Mouse (Mus musculus) spleen, adult 18-20 months (tissue): Measurements from ENCODE around the gene Ttc24.
A peak's percentile ranks its signal among the peaks of the same experiment; 100 is the strongest.

Experiments used
- DNase-seq, 2 experiments: peaks; one replicate each; pipeline ENCODE4 v3.0.0; 2022; ENCODE audit warnings: mixed read lengths in 2 of 2

Gene Ttc24

DNA sequence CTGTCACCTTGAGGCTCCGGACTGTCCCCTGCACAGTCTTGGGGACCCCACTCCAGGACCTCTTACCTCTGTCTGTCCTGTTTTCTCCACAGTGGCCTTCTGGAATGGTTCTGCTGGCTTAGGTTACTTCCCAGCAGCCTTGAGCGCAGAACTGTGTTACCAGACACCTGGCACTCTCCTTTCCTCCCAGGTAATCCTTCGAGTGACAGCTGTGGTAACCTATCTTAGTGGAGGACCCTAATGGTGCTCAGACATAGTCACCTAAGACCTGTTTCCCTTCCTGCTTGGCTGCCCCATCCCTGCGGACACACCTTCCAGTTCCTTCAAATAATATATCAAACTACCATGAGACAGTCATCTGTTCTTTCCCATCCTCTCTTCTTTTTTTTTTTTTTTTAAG is at the start of gene Ttc24:
Ttc24 (minus strand) TSS at position 101 of the 400 bp plus-strand sequence.
- DNase-seq = no peak

DNA sequence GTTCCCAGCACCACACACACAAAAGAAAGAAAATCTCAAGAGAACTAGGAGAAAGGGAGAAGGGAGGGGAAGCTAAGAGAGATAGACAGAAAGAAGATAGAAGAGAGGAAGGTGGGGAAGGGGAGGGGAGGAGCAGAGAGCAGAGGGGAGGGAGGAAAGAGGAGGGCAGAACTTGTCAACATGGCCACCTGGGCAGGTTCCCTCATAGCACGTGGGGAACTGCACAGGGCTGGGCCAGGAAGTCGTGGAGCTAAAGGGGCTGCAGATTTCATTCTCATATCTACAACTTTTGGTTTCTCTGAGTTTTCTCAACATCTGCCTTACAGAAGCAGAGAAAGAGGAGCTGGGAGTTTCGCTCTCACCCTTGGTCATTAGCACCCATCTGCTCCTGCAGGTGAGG is 49.5 kb upstream of the Ttc24 start:
- no peak for DNase-seq

DNA sequence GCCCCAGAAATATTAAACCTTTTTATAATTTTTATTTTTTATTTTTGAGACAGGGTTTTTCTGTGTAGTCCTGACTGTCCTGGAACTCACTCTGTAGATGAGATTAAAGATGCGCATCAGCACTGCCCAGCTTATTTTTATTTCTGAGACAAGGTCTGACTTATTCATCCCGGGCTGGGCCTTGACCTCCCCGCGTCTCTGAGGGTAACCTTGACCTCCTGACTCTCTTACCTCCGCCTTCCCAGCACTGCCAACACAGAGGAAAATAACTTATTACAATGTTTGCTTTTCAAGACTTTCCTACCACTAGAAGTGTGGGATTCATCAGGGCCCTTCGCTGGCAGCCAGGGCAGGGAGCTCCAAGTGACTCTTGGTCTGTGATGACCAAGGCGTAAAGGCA is 48.1 kb upstream of the Ttc24 start:
- DNase-seq = no peak

DNA sequence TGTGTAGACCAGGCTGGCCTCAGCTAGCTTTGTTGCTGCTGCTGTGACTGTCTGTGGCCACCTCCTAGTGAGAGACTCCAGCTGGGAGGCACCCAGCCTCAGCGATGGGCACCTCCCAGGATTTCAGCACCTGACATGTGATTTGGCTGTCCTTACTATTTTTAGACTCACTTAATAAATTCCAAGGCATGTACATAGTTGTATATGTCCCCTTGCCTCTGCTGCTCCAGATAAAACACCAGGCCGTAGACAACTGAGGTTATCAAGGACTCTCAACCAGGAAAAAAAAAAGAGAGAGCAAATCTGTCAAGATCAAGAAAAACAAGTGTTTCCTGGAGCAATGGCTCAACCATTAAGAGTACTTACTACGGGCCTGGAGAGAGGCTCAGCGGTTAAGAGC is 47.1 kb upstream of the Ttc24 start:
- no peak for DNase-seq

DNA sequence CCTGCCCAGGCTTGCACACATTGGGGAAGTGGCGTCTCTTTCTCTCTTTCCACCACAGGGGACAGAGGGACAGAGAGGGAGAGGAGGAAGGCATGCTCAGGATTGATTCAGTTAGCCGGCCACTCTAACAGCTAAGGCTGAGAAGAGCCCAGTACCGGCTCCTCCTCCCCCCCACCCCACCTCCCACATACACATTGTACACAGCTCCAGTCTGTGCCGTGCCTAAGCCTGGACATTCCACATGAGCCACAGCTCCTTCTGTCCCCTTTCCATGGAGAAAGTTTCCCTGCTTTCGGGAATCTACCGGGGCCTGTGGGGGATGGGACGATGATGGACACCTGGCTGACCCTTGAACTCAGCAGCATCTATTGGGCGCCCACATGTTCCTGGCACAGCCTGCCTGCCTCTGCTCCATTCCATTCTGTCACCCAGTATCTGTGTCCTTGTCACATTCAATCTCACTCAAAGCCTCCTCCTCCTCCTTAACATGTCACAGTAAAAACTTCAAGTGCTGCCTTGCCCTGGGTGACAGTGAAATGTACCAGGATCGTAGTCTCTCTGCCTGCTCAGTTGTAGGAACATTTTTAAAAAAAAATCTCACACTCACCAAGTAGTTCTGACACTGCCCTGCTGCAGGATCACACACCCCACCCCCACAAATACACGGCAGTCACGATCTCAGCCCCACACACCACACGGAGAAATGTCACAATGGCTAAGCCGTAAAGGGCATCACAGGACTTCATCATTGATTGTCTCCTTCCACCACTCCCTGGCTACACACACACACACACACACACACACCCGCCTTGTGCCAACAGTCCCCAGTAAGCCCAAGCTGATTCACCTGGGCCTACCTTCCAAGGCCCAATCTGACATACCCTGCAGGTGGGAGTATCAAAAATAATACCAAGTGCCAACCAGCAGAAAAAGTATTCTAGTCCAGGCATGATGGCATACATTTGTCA is 43.3 kb upstream of the Ttc24 start:
- DNase-seq = no peak

DNA sequence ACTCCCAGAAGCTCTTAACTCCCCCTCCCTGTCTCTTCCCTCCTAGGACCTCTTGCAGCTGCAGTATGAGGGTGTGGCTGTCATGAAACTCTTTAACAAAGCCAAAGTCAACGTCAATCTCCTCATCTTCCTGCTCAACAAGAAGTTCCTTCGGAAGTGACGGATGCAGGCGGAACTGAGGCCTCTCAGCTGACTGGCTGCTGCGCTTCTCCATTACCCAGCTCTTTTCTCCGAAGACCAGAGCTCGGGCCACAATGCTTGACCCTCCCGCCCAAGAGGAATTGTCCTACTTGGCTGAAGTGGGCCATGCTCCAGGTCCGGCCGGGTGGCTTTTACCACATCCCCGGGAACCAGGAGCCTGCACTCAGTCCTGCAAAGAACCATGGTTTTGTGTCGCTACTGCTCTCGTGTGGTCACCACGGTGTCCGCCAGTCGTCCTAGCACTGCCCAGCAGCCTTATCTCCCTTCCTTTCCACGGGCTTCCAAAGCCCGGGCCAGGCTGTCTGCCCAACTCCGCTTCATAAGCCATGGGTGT is 42.1 kb upstream of the Ttc24 start:
- DNase-seq = no peak

DNA sequence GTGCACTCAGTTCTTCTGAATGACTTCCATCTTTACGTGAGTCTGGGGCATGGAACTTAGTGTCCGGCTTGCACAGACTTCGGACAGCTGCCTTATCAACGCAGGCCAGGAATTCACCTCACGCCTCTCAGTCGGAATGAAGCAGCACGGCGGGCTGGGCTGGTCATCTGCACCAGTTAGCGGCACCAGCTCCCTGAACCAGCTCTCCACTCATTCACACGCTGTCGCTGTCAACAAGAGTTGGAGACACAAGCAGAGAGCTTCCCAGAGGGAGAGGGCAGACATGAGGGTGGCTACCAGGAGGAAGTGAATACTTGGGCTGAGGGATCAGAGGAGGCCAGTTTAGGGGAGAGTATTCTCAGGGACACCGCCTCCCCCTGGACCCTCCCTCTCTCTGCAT is 36.3 kb upstream of the Ttc24 start:
- DNase-seq = no peak

DNA sequence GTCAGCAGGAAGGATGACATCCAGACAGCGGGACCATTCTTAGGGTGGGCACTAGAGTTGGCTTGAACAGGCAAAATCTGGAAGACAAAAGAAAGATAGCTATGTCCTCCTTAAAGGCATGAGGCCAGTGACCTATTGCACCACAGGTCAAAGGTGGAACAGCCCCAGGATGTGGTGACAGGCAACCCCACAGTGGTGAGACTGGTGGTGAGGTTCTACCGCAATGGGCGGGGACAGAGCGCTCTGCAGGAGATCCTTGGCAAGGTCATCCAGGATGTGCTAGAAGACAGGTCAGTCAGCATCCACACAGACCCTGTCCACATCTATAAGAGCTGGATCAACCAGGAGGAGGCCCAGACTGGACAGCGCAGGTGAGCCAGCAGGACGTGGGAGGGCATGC is 31.0 kb upstream of the Ttc24 start:
- DNase-seq = no peak

DNA sequence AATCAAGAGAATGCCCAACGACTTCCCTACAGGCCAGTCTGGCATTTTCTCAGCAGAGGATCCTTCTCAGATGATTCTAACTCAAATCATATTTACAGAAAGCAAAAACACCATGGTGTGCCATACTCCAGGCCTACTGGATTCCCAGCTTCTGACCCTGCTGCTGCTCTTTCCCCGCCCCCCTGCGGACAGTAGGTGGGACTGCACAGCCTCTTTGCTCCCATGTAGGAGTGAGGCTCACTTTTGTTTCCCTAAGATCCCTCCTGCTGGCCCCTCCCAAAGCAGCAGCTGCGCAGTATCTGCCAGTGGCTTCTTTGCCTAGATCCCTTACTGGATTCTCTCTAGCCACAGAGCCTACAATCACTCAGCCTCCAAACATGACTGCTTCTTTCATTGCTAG is 28.0 kb upstream of the Ttc24 start:
- DNase-seq = no peak

DNA sequence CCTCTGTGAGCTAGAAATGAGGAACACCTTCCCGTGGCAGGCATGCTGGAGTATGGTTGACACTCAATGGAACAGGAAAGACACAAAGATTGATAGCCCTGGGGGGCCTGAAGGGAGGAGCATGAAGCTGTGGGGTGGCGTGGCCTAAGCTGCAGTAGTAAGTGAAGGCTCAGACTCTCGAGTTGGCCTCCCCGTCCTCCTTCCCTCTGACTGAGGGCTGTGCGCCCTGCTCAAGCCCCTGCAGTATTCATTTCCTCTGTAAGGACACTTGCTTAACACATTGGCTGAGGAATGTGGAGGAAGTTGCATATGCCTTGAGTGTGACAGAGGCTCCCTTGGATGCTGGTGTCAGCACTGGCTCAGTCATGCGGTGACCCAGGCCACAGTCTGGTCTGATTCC is 24.5 kb upstream of the Ttc24 start:
- no peak for DNase-seq

DNA sequence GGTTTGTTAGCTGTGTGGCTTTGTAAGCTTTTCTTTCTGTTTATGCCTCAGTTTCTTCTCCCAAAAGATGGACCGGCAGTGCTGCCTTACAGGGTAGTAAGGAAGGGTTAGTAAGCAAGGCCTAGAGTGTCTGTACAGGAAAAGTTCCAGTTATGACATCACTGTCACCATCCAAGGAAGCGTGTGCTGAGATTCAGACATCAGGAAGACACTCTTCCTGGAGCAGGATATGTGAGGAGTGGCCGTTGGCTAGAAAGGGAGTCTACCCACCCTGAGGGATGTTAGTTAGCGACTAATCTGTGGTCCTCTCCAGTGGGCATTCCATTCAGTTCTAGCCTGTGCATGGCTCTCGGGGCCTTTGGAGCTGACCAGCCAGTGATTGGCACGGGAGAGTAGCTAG is 24.1 kb upstream of the Ttc24 start:
- DNase-seq = no peak

DNA sequence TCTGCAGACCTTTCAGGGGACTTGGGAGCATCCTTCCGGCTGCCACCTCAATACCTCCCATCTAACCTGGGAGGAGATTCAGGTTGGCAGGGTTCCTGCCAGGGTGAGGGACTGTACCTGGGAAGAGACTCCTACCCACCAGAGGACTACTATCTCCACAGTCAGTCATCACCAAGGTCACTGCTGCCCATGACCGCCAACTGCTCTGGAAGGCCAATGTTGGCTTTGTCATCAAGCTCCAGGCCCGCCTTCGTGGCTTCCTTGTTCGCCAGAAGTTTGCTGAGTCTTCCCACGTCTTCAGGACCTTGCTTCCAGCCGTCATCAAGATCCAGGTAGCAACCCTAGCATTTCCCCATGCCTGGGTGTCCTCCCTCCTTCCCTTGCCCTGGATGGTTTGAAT is 23.6 kb upstream of the Ttc24 start:
- DNase-seq = no peak

DNA sequence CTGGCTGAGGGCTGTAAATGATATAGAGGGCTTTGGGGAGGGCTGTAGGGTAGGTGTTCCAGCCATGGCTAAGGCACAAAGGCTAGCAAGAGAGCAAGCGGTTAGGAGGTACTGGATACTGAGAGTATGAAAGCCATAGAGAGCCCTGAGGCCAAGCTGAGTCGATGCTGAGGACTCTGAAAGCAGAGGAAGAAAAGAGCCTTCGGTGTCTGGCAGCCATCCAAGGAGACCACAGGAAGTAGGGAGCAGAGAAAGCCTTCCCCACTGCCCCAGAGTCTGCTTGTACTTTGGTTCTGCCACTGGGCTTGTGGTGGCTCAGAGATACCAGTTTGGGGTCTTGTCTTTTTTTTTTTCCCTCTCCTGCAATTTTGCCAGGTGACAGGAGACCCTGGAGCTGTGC is 22.1 kb upstream of the Ttc24 start:
- DNase-seq = no peak

DNA sequence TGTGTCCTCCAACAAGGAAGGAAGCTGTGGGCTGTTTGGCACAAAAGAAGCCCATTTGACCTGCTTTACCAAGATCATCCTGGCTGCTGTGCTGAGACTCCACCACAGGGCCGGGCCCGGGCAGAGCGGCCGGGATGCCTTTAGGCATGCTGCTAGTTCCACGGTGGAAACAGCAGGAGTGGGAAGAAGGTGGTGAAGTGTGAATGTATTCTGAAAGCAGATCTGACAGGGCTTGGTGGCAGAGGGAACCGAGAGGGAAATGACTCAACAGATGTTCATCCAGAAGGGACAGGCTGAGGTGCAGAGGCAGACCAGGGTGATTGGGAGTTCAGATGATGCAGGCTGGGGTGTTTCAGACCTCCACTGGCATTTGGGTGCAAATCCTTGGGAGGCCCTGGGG is 19.6 kb upstream of the Ttc24 start:
- no peak for DNase-seq

DNA sequence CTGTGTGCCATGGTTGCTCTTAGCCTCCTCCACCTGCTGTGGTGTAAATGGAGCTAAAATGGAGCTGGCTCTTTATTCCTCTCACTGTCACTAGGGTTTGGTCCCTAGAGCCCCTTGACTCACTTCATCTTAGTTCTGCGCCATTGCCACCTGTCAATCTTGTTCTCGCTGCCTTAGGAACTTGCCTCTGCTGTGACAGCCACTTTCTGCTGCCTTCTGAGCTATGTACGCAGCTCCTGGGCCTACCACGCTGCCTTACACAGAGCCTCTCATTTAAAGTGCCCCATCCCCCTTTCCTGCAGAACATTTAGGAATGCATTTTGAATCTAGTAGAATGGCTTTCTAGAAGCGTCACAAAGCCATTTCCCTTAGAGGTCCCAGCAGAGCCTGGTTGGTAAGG is 16.0 kb upstream of the Ttc24 start:
- DNase-seq = no peak

DNA sequence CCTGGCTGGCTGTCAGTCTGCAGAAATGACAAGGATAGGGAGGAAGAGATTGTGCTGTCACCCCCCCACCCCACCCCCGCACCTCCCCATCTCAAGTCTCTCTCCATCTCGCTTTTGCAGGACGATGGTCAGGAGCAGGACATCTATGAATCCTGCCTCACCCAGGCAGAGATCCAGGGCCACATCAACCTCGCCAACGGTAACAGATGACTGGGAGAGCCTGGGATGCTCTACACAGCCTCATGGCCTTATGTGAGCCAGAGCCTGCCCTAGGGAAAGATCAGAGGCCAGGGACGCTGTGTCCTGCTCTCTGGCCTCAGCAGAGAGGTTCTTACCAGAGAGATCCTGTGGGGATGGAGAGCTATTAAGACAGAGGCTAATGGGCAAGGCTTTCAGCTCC is 12.5 kb upstream of the Ttc24 start:
- no peak for DNase-seq

DNA sequence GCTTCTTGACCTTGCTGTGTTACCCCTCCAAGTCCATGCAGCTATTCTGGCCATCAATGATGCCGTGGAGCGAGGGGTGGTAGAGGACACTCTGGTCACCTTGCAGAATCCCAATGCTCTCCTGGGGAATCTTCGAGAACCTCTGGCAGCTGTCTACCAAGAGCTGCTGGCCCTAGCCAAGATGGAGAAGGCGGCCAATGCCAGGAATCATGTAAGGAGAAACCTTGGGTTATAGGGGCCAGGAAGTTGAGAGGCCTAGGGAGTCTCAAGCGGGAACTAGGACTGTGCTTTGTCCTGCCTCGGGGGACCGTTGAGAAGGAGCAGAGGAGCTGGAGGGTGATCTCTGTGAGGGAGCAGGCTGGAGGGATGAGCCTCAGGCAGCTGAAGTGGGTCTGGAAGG is 12.0 kb upstream of the Ttc24 start:
- DNase-seq = no peak

DNA sequence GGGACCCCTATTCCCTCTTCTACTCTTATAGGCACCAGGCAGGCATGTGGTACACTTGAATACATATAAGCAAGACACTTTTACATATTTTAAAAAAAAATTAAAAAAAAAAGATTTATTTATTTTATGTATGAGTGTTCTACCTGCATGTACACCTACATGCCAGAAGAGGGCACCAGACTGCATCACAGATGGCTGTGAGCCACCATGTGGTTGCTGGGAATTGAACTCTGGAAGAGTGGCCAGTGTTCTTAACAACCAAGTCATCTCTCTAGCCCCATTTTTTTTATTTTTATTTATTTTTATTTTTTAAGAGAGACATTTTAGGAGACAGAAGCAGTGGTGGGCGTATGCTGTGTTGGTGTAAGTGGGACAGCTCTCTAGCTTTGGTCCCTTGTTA is 9.6 kb upstream of the Ttc24 start:
- DNase-seq = peak in 1 of 2 experiments; percentile 17

DNA sequence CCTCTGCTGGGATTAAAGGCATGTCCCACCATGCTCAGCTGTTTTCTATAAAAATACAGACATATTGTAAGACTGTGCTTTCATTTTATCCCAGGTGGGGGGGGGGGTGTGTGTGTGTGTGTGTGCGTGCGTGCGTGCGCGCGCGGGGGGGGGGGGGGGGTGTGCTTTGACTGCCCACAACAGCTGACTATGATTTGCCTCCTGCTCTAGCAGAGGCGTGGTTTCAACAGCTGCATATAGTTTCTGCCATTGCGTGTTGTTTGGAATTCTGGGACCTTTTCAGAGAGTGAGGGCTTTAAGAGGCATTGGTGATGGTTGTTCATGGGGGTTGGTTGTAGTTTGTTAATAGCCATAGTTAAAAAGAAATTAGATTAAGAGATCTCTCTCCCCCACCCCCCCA is 7.4 kb upstream of the Ttc24 start:
- DNase-seq = no peak

DNA sequence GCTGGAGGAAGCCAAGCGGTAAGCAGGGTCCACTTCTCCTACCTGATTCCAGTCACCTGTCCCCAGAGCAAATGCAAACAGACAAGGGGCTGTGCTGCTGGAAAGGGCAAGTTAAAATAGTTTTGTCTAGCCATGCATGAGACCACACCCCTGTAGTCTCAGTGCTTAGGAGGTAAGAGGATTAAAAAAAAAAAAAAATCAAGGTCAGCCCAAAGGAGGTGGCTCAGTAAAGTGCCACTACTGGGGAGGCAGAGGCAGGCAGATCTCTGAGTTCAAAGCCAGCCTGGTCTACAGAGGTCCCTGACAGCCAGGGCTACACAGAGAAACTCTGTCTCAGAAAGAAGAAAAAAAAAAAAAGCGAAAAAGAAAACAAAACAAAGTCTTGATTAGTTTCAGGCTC is 5.9 kb upstream of the Ttc24 start:
- DNase-seq = no peak

DNA sequence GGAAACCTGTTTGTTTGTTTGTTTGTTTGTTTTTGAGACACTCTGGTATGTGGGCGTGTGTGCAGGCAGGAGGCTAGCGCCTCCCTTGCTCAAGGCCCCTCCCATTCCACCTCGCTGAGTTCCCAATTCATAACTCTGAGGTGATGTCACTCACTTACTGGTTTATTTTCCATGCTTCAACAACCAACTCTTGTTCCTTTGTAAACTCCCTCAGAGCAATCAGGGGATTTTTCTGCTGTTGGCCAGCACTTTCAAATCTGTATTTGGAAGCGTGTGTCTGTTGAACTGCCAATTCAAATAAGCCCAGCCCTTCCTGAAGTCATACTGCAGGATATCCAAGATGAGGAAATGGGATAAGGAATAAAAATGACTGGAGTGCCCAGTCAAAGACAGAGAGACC is 4.6 kb upstream of the Ttc24 start:
- DNase-seq = no peak

DNA sequence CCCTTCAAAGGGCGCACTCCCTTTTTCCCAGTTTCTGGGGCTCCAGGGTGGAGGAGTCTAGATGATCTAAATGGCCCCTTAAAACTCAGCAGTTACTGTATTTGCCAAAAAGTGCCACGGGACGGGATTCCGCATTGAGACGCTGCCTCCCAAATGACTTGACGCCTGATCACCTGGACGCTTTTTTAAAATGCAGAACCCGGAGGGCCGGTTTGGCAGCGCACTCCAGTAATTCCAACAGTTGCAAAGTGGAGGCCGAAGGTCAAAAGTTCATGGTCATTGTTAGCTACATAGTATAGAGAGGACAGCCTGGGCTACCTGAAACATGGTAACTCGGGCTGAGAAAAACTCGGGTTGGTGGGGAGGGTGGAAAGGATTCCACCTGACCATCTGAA is 4.1 kb upstream of the Ttc24 start:
- DNase-seq = no peak

DNA sequence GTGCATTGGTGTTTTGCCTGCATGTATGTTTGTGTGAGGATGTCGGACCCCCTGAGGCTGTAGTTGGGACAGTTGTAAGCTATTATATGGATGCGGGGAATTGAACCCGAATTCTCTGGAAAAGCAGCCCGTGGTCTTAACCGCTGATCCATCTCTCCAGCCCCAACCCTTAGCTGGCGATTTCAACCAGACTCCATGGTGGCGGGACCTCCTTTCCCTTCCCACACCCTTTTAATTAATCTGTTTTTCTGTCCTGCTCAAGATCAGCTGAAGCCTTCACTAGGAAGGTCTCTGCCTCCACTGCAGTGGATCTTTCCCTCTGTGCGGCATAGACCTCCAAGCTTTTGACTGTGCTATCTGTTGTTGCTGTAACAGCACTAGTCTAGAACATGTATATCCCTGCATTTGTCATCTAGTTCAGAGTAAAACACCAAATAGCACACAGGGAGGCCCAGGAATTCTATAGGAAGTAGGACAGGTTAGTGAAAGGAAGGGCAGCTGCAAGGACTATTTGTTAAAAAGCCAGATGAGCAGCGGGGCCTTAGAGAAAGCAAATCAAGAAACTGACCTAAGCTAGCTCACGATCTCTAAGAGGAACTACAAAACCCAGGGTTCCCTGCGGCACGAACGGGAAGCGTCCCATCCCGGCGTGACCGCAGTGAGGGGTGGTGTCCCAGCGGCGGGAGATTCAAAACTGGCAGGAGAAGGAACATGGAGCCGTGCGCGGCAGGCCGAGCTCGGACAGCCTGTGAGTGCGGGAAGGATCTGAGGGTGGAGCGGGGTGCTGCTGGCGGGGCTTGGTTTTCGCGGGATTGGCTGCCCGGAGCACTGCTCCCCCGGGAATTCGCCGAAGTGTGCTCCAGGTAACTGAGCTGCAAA is 3.5 kb upstream of the Ttc24 start, which contains the start of gene Iqgap3:
Iqgap3 (plus strand) TSS at position 627 of the 879 bp plus-strand sequence.
- peak; percentile 71 to 82 for DNase-seq

DNA sequence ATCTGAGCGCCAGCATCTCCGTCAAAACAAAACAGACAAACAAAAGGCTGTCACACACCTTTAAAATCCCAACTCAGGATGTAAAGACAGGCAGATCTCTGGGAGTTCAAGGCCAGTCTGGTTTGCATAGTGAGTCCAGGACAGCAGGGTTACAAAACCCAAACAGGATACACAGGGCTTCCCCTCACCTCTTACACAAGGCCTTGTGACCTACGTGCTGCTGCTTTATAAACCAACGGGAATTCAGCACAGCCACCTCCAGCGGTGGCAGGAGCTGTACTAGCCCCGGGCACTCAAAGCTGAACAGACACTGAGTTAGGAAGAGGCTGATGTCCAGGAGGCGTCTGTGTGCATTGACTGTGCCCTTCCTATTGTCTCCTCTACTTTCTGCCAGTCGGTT is 663 bp downstream of the Ttc24 start:
- DNase-seq = no peak
